Mouse (Mus musculus) adrenal gland, postnatal 14 days (tissue): ENCODE results near the gene Mmp28. TPM values are rescaled to one million over a fixed set of nuclear protein-coding genes. Genes with fewer than 3 reads are reported as not detected.
A peak's percentile ranks its signal among the peaks of the same experiment; 100 is the strongest.

Source experiments
- DNase-seq: peaks from one replicate; pipeline ENCODE4 v3.0.0; 2021; ENCODE audit warnings: mixed read lengths
- total RNA-seq: library from RNA; stranded (reverse); gene quantifications from 2 replicates; pipeline ENCODE4 v1.2.3, GENCODE M21; 2021

The Mmp28 gene
- total RNA-seq, 1 experiment from 2014 or later, result 7.4 TPM

DNA sequence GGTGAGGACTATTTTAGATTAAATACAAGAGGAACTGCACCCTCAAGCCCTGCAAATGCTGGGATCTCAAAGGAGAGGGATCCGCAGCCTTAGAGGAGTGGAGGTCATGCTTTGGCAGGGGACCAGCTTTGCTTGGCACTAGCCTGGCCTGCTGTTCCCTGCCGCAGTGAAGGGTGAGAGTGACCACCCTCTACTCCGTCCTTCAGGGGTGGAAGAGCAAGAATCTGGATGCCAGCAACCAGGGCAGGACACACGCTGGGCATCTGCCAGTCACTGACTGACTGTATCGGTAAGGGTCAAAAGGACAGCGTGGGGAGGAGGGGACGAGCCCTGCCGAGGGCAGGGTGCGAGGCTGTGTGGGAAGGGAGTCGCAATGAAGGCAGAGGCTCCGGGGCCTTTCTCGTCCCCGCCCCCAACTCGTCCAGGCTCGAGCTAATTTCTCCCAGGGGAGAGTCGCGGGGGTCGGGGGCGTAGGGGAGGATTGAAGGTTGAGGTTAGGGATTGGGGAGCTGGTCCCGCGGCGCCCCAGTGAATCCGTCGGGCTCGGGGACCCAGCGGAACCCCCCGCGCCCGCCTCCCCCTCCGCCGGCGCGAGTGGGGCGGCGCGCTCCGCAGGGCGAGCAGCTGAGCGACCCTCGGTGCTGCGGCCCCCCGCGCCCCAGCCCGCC, 53.6 kb downstream of the Mmp28 start, which contains the start of gene Rasl10b:
Rasl10b (plus strand) TSS at position 51 of the 668 bp plus-strand sequence.
- peak; percentile 61 for DNase-seq

- no peak for DNase-seq
These were observed 54.6 kb downstream of the Mmp28 start for GRCm38 (mm10) chr11:83408242-83408641.

DNA sequence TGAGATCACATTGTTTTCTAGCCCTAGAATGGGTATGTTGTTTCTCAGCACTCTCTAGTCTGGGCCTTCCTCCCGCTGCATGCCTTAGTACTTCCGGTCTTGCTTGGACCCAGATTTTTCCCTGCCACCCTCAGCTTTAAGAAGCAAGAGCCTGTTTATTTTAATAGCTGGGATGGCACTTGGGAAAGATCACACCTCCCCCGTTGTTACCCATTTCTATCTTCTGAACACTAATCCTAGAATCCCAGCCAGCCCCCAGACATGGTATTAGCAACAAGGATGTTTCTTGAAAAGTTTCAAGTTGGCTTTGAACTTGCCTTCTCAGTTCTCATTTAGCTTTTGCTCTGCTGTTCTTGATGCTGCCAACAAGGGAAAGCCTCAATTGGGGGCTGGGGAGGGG, 56.5 kb downstream of the Mmp28 start:
- no peak for DNase-seq

DNA sequence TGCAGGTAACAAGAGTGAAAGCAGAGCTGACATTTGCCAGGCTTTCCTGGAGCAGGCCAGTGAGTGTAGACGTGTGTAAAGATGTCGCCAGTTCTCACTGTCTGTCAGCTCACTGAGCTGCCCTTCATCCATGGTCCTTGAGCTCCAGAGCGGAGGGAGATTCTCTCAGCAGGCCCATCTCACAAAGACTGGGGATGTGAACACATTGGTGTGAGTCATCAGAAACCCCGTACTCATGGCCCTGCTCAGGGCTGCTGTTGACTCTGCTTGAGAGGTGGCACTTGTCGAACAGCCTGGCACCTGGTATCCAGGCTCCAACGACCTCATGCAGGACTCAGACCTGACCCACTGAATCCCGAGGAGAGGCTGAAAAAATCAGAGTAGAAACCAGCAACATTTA, 59.1 kb downstream of the Mmp28 start:
- DNase-seq, result no peak

- no peak for DNase-seq
These were observed 64.1 kb downstream of the Mmp28 start for GRCm38 (mm10) chr11:83398724-83399123.

GRCm38 (mm10) chr11:83397626-83398025, 65.2 kb downstream of the Mmp28 start:
- DNase-seq, result no peak

GRCm38 (mm10) chr11:83394802-83395439, 68.0 kb downstream of the Mmp28 start:
- DNase-seq, result no peak

- no peak for DNase-seq
These were observed 69.8 kb downstream of the Mmp28 start for GRCm38 (mm10) chr11:83393062-83393461.

Other genes with a start within 250 kb of the Mmp28 start
- gene Slfn14, start 176.3 kb downstream of the Mmp28 start, total RNA-seq, result 0.41 and 2.7 TPM in 2 replicates
- 86.9 and 98.4 TPM in 2 replicates for gene Ap2b1, start 164.0 kb downstream of the Mmp28 start, total RNA-seq
- 15.1 and 16.2 TPM in 2 replicates for gene Pex12, start 160.5 kb downstream of the Mmp28 start, total RNA-seq
- gene Rasl10b, start 53.9 kb downstream of the Mmp28 start, total RNA-seq, result 10.2 and 10.3 TPM in 2 replicates
- gene Gas2l2, start 33.6 kb downstream of the Mmp28 start, total RNA-seq, result not detected in 2 replicates
- 0.37 and 0.75 TPM in 2 replicates for gene 1700020L24Rik, start 25.4 kb downstream of the Mmp28 start, total RNA-seq
- 66.3 and 72.1 TPM in 2 replicates for gene Taf15, start 10.0 kb upstream of the Mmp28 start, total RNA-seq
- gene Heatr9, start 59.1 kb upstream of the Mmp28 start, total RNA-seq, result not detected in 2 replicates
- gene Ccl5, start 67.4 kb upstream of the Mmp28 start, total RNA-seq, result 25.5 TPM in 1 of 2 replicates, not detected in the other
- 4.5 and 10.3 TPM in 2 replicates for gene Ccl9, start 115.6 kb upstream of the Mmp28 start, total RNA-seq
- gene Ccl6, start 130.0 kb upstream of the Mmp28 start, total RNA-seq, result 9.5 and 14.4 TPM in 2 replicates
- not detected in 2 replicates for gene Rpl9-ps1, start 182.6 kb upstream of the Mmp28 start, total RNA-seq
- not detected in 2 replicates for gene Ccl3, start 186.3 kb upstream of the Mmp28 start, total RNA-seq
- gene Ccl4, start 199.5 kb upstream of the Mmp28 start, total RNA-seq, result not detected in 2 replicates
- gene Wfdc17, start 240.9 kb upstream of the Mmp28 start, total RNA-seq, result 1.3 and 1.7 TPM in 2 replicates
- gene Wfdc18, start 245.9 kb upstream of the Mmp28 start, total RNA-seq, result not detected in 2 replicates